Mouse (Mus musculus) neutrophil, adult 5-6 weeks (primary cell): ENCODE data around the gene Dynlt1c. TPM values are rescaled to one million over a fixed set of nuclear protein-coding genes. Genes with fewer than 3 reads are reported as not detected.
A peak's percentile ranks its signal among the peaks of the same experiment; 100 is the strongest.
"Not testable (repeated sequence)": the region's sequence is repeated elsewhere in the genome, so short reads cannot be mapped to it uniquely, and the experiment has no call there.

Experiments used
- ATAC-seq: fragments of 151-379, 151-347 bp; 2 replicates; pipeline ENCODE4 v1.8.0; 2017; ENCODE audit warnings: mild to moderate bottlenecking, moderate TSS enrichment; ENCODE audit not compliant: insufficient number of reproducible peaks, poor library complexity, low FRiP score, severe bottlenecking; ENCODE audit errors: extremely low read depth
- total RNA-seq: library from RNA; stranded (forward); fragments of 200-1000 nt; gene quantifications from 2 replicates; pipeline ENCODE4 v1.2.3, GENCODE M21; 2017

Gene Dynlt1c
- 68.3 and 93.6 TPM in 2 replicates for total RNA-seq

- peak; percentile 97 for ATAC-seq
Measured at GRCm38 (mm10) chr17:6601204-6601911, at the start of gene Dynlt1c. TSS of gene Dynlt1c (plus strand) at chr17:6601671.

GRCm38 (mm10) chr17:6553798-6554197 is 47.7 kb upstream of the Dynlt1c start:
- peak; percentile 77 for ATAC-seq

GRCm38 (mm10) chr17:6554243-6554642 is 47.2 kb upstream of the Dynlt1c start:
- not testable (repeated sequence) for ATAC-seq

DNA sequence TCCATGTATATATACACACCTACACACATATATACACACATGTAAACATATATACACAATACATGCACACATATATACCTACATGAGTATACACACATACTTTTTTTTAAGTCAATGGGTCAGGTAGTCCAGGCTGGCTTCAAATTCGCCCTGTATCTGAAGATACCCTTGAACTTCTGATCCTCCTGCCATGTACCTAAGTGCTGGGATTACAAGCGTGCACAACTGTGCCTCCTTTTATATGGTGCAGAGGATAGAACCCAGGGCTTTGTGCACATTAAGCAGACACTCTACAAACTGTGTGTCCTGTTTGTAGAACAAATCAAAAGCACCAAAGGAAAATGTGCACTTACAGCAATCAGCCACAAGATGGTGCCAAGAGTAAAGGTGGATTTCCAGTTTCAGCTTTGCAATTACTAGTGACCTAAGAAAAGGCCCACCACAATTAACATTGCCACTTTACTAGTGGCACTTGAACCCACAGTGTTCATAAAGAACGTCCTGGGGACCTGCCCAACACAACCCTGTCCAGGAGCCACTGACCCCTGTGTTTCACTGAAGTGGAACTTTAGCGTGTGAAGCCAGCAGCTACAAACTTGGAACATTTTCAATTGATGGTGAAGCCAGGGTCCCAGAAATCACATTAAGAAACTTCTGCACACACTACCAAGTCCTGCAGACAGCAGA is 41.9 kb upstream of the Dynlt1c start:
- peak; percentile 77 for ATAC-seq

DNA sequence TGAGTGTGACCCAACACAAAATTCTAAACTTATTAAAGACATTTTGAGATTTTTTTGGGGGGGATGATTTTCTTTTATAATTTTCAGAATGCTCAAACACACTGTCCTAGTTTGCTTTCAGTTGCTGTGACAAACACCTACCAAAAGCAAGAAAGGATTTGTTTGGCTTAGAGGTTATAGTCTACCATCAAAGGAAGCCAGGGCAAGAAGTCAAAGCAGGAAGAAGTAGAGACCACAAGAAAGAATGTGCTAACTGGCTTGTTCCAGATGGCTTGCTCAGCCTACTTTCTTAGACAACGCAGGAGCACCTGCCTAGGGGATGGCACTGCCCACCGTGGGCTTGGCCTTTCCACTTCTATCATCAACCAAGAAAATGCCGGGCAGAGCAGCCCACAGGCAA is 36.6 kb upstream of the Dynlt1c start:
- not testable (repeated sequence) for ATAC-seq

DNA sequence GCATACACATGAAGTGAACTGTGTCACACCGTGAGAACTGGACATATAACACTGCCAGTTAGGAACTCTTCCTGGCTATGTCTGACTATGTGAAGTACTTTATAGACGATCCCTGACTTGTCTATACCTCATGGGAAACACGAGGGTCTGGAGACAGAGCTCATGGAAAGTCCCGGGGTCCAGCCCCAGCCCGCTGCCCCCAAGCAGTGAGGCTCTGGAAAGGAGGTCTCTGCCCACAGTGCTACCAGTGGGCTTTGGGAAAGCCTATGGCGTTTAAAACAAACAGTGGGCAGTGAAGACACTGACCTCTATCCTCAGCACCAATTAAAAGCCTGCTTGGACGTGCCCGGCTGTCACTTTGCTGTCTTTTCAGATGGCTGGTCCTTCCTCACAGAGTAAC is 33.6 kb upstream of the Dynlt1c start:
- ATAC-seq: not testable (repeated sequence)

DNA sequence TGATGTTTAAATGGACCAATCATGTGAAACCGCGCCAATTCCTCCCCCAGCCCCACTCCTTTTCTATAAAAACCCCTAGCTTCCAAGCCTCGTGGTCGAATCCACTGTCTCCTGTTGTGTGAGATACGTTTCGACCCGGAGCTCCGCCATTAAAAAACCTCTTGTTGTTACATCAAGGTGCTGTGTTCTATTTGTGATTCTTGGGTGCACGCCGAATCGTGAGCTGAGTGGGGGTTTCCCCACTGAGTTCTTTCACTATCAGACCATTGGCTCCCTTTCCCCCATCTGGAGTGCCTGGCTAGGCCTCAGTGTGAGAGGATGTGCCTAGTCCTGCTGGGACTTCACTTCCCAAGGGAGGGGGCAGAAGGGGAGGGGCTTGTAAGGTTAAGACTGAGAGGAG is 30.2 kb upstream of the Dynlt1c start:
- not testable (repeated sequence) for ATAC-seq

DNA sequence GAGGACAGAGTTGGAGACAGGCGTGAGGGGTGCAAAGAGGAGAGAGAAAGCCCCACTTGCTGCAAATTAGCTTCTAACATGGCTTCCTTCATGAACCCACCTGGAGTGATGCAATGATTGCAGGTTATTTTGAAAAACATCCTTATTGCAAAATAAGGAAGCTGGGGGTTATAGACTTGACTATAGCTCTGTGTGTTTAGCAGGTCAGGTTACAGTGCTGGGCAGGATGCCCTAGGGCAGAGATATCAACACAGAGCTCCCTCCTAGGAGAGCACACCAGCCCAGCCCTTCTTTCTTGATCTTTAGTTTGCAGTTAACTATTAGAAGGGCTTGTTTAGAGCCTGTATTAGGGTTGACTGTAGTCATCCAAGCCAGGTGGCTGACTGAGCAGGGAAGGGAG is 29.3 kb upstream of the Dynlt1c start:
- peak; percentile 59 for ATAC-seq

DNA sequence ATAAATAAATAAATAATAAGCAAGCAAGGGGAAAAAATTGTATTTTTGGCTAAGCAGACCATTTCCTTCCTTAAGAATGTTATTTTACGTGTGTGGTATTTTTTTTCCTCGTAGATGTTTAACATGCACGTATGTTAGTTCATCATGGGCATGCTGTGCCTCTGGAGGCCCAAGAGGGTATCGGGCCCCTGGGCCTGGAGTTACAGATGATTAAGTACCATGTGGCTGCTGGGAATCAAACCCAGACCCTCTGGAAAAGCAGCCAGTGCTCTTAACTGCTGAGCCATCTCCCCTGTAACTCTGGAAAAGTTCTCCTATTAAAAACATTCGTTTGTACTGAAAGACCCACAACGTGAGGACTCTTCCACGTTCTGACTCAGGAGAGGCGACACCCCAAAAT is 26.1 kb upstream of the Dynlt1c start:
- not testable (repeated sequence) for ATAC-seq

DNA sequence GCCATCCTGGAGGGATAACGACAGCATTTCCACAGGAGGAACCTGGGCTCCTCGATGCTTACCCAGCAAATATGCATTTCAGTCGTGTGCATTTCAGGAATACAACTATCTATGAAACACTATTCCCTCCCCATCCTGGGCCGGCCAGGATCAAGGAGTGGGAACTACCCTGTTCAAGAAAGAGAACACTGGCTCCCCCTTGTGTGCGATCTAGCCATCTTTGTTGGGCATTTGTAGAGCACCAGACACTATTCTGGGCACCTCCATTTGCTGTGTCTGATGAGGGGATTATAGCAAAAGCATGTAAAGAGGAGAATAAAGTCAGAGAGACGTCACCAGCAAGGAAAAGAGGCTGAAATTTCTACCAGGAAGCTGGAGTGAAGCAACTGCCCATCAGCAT is 12.8 kb upstream of the Dynlt1c start:
- not testable (repeated sequence) for ATAC-seq

GRCm38 (mm10) chr17:6592109-6592508 is 9.4 kb upstream of the Dynlt1c start:
- not testable (repeated sequence) for ATAC-seq

- ATAC-seq: not testable (repeated sequence)
Measured at GRCm38 (mm10) chr17:6593896-6594295, 7.6 kb upstream of the Dynlt1c start.

DNA sequence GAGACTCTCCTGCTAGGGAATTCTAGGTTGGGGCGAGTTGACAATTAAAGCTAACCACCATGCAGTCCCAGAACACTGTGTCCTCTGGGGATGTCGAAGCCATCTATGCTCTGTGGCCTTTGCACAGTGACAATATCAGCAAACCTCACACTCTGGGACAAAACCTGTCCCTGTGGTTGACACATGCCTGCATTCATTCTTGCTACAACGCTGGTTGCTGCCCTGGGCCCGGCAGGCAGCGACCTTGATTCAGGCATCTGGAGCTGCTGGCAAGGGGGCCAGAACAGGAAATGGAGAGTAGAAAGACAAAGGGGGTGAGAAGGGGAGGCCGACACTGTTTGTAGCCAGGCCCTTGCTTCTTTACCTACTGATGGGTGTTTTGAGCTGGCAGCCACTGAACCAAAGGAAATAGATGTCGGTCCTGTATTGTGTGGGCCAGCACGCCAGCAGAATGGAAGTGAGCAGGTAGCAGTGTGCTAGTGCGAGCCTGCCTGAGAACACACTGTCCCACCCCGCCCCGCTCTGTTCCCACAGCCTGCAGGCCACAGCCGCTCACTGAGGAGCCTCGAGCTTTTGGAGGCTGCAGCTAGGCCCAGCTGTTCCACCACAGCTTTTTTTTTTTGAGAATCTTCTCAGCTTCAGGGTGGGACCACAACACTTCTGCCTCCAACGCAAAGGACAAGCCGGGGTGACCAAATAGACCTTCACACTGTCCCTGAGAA is 5.5 kb upstream of the Dynlt1c start:
- ATAC-seq: not testable (repeated sequence)

- ATAC-seq: not testable (repeated sequence)
Measured at GRCm38 (mm10) chr17:6598356-6598755, 3.1 kb upstream of the Dynlt1c start.

DNA sequence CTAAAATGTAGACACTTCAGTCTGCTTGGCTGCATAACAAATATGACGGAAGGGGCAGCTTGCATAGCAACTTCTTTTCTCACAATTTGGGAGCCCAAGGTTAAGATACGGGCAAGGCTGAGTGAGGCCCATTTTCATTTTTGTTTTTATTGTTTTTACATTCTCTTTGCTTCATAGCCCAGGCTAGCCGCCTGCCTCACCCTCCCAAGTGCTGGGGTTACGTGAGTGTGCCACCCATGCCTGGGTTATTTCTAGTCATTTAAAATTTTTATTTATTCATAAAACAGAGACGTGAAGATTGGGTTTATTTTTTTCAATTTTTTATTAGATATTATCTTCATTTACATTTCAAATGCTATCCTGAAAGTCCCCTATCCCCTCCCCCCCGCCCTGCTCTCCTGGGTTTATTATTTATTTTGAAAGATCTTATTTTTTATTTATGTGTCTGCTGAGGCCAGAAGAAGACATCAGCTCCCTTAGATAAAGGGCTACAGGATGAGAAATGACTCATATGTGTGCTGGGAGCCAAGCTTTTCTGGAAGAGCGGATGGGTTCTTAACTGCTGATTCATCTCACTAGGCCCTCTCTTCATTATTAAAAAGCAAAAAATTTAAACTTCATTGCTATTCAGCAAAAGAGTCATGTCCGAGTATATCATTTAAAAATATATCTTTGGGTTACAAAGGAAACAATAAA is 1.1 kb upstream of the Dynlt1c start:
- not testable (repeated sequence) for ATAC-seq

- not testable (repeated sequence) for ATAC-seq
Measured at GRCm38 (mm10) chr17:6602205-6602604, 734 bp downstream of the Dynlt1c start.

DNA sequence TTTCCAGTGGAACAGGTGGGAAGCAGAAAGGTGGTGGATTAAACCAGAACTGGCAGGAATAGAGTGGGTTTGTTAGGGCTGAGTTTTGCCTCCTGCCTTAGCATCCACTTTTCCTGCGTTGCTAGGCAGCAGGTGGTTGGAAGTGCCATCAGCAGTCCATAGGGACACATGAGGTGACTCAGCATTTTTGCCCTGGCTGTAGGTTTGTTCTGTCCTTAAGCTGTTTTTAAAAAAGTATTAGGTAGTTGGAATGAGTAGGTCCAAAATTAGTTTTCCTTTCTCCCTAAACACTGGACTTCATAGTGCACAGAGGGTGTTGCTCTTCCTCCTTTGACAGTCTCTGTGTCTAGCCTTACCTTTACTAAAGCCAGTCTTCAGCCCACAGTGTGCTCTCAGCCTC is 3.9 kb downstream of the Dynlt1c start:
- not testable (repeated sequence) for ATAC-seq

GRCm38 (mm10) chr17:6613524-6613923 is 12.1 kb downstream of the Dynlt1c start:
- not testable (repeated sequence) for ATAC-seq

DNA sequence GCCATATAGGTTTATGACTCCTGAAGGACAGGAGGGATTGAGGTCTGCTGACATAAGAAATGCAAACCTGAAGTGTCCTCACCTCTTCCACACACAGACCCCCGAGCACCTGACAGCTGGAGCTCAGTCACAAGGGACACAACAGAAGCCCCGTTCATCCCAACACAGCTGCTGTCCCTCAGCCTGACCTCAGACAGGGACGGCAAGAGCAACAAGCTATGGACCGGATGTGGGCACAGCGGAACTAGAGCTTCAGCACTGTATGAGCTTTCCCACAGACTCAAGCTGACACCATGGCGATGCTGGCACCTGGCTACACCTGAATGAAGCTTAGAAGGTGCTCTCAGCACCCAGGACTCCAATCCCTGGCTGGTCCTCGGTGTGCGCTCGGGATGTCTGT is 12.8 kb downstream of the Dynlt1c start:
- not testable (repeated sequence) for ATAC-seq
